Mouse (Mus musculus) splenic B cell, adult 2 months (primary cell): Measurements from ENCODE around the gene Abcb9.
"Not testable (repeated sequence)": the region's sequence is repeated elsewhere in the genome, so short reads cannot be mapped to it uniquely, and the experiment has no call there.

Source experiments
- DNase-seq: peaks from one replicate; pipeline ENCODE4 v3.0.0-alpha.2; 2011; ENCODE audit warnings: low read depth, low spot score
- H3K27me3 ChIP-seq: 2 replicates; pipeline ENCODE4 v1.6.1; 2012; ENCODE audit warnings: mild to moderate bottlenecking, low read length, moderate library complexity, mixed read lengths; ENCODE audit not compliant: control insufficient read depth, poor library complexity, insufficient read depth, severe bottlenecking
- H3K36me3 ChIP-seq: 2 replicates; pipeline ENCODE4 v1.6.1; 2012; ENCODE audit warnings: mild to moderate bottlenecking, low read length, moderate library complexity, mixed read lengths; ENCODE audit not compliant: control insufficient read depth, poor library complexity, insufficient read depth, severe bottlenecking

Gene Abcb9

DNA sequence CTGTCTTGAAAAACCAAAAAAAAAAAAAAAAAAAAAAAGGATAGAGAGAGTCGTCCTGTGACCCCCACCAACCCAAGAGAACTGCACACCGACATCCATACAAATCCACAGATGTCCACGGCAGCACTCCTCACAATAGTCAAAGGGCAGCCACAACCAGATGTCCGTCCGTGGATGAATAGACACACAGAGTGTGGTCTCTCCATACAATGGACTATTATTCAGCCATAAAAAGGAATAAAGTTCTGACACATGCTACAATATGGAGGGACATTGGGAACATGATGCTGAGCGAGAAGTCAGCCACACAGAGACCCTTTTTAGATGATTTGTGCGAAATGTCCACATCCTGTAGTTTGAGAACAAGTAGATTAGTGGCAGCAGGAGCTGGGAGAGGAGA is 36.8 kb downstream of the Abcb9 start:
- H3K27me3 ChIP-seq = no peaks in the 10 kb centered on the region
- no peaks in the 10 kb centered on the region for H3K36me3 ChIP-seq
- no peak for DNase-seq

DNA sequence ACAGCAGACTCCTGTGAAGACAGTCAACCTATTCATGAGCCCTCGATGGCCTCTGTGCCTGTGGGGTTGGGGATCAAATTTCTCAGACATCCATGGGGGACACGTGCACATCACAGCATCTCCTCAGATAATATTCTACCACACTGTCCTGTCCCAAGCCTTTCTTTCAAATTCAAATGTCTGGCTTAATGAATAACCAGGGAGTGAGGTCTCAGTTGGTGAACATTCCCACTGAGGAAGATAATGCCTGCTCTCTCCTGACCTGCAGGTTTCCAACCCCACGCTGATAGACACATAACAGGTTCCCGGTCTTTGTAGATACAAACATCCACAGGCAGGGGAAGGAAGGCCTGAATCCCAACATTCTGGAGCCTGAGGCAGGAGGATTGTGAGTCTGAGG is 38.6 kb downstream of the Abcb9 start:
- Histone ChIP-seq H3K36me3 (no peaks in the 10 kb centered on the region), H3K27me3 (no peaks in the 10 kb centered on the region)
- no peak for DNase-seq

DNA sequence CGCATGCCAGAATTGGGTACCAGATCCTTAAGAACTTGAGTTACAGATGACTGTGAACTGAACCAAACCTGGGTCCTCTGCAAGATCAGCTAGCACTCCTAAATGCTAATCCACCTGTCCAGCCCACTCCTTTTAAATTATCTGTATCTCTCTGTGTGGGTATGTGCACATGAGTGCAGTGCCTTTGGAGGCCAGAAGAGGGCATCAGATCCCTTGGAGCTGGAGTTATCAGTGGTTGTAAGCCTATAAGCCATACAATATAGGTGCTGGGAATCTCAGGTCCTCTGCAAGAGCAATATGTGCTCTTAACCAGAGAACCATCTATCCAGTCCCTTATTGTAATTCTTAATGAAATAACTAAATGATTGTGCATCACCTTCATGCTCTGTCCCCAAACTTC is 39.4 kb downstream of the Abcb9 start:
- Histone ChIP-seq H3K36me3 (no peaks in the 10 kb centered on the region), H3K27me3 (no peaks in the 10 kb centered on the region)
- DNase-seq = peak; percentile 36

DNA sequence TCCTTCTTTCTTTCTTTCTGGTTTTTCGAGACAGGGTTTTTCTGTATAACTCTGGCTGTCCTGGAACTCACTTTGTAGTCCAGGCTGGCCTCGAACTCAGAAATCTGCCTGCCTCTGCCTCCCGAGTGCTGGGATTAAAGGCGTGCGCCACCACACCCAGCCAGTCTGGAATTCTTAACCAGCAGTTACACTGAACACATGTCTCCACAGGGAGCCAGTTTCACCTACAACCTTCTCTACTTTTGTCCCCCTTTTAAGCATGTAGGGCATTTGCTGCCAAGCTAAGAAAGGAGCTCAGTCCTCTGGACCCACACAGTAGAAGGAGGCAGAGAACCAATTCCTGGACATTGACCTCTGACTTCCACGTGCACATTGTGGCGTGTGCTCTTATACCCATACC is 43.0 kb downstream of the Abcb9 start:
- not testable (repeated sequence) for H3K36me3 ChIP-seq, DNase-seq, H3K27me3 ChIP-seq

DNA sequence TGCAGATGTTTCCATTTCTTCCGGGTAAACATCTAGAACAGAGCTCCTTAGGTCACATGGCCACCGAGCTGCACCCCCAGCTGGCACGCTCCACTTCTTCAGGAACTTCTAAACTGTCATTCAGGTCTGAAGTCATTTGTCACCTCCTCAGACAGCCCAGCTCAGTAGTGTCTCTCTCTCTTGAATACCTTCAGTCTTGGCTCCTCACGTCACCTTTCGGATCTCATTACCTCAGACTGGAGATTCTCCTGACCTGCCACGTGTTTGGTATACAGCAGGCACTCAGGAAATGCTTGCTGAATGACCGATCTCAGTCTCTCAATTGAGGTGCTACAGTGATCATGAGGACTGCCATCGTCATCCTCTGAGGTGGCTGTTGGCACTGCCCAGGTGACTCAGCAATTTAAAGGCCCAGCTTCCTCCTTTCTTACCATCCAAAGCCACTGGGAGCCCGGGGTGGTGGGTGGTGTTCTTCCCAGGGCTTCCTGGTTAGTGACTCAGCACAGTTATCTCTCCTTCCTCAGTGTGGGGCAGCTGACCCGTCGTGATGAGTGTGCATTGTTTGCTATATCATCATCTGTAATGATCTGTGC is 43.6 kb downstream of the Abcb9 start:
- Histone ChIP-seq H3K27me3 (no peaks in the 10 kb centered on the region), H3K36me3 (no peaks in the 10 kb centered on the region)
- DNase-seq = peak; percentile 78

DNA sequence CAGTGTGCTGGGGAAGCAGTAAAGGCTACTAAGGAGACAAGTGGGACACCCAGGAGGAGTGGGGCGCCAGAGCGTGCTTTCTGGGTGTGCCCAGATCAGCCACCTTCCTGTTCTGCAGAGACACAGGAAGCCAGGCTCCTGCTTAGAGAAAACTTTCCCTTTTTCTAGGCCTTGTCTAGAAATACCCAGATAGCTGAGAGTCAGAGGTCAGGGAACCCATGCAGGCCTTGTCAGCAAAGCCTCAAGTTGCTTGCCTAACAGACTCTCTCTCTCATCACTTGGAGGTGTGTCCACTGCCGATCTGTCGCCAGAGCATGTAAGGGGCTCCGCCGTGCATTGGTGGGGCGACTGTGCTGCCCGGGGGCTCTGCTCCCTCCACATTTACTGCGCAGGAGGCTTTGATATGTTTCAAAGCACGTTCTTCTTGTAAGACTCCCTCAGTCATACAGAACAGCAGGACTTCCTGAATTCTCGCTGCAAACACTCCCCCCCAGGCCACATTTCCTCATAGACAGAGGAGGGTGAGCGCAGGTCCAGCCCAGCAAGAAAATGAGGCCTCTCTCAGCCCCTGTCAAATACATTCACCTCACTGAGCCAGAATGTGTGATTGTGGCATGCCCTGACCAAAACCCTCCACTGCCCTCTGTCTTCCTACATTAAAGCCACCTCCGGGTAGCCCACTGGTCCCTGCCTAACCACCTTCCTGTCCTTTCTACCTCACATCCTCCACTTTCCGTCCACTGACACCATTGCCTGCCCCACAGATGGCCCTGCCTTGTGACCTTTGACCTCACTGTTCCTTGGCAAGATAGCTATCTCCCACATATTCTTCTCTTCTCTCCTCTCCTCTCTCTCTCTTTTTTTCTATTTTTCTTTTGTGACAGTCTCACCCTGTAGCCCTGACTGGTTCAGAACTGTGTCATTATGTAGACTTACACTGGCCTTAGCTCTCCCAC is 45.2 kb downstream of the Abcb9 start:
- no peaks in the 10 kb centered on the region for H3K27me3 ChIP-seq
- peak; percentile 69 for DNase-seq
- no peaks in the 10 kb centered on the region for H3K36me3 ChIP-seq

DNA sequence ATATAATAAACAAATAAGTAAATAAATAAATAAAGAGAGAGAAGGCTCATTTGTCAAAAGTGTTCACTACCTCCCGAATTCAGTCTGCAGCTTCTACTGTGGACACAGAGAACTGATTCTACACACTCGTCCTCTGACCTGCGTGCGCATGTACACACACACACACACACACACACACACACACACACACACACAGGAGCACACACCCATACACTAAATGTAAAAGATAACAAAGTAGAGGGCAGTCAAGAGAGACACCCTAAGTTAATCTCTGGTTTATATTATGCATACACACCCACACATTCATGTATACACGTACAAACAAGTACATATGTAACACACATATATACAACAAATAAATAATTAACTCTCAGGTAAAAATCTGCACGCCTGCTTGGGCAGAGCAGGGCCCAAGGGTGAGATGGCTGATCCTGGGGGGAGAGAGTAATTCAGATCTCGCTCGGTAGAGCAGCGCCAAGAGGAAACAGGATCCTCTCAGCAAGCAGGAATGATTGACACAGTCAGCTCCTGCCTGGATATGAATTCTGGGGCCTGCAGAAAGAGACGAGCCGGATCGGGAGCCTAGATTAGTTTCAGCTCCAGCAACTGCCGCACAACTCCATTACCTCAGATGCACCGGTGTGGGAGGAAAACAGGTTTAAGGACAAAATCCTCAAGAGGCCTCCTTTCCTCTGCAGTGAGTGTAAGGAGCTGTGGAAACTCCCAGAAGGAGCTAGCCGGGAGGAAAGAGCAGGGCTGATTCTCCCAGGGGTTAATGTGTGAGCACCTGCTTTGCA is 46.2 kb downstream of the Abcb9 start:
- no peaks in the 10 kb centered on the region; the same call in 1 of the 2 replicates for H3K27me3 ChIP-seq
- no peak for DNase-seq
- H3K36me3 ChIP-seq = no peaks in the 10 kb centered on the region

DNA sequence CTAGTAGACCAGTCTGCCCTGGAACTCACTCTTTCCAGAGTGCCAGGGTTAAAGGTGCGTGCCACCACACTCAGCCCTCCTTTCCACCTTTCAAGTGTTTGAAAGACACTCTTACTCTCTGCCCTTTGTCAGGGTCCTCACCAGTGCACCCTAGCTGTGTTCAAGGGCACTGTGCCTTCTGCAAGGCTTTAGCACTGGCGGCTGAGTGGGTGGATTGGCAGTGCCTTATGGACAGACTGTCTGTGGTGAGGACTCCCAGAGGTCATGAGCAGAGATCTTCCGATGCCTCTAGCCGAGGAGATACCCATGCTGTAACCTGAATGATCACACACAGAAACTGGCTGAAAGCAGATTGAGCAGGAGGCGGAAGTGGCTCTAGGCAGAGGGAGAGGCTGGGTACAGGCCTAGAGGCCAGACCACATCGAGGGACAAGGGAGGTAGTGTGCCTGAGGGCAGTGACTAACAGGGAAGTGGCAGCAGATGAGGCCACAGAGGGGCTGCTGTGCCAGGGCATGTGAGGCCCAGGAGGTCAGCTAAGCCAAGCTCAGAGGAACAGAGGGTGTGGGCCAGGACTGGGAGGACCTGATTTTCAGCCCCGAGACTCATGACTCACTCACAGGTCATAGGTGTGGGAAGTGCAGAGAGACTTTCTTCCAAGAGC is 48.7 kb downstream of the Abcb9 start:
- no peak for DNase-seq
- Histone ChIP-seq H3K27me3 (no peaks in the 10 kb centered on the region; the same call in 1 of the 2 replicates), H3K36me3 (no peaks in the 10 kb centered on the region)

DNA sequence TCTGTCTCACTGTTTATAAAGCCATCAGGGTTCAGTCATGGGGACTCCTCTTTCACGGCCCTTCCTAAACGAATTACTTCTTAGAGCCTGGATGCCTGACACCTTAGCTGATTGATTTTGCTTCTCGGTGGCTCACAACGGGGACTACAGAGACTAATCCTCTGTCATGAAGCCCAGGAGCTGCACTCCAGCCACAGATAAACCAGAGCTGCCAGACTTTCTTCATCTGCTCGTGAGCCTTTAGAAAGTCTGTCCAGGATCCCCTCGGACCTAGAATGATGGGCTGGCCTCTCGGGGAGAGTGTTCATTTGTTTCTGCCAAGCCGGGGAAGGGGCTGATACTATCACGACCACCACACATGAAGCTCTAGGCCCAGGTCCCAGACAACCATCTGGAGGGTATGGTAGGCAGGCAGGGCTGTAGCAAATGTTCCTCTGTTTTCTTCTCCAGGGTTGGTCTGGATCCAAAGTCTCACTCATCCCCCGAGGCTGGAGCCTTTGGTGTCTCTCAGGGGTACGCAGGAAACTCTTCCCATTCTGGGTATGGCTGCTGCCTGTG is 50.1 kb downstream of the Abcb9 start:
- no peak for DNase-seq
- Histone ChIP-seq H3K36me3 (no peaks in the 10 kb centered on the region), H3K27me3 (no peaks in the 10 kb centered on the region; the same call in 1 of the 2 replicates)

DNA sequence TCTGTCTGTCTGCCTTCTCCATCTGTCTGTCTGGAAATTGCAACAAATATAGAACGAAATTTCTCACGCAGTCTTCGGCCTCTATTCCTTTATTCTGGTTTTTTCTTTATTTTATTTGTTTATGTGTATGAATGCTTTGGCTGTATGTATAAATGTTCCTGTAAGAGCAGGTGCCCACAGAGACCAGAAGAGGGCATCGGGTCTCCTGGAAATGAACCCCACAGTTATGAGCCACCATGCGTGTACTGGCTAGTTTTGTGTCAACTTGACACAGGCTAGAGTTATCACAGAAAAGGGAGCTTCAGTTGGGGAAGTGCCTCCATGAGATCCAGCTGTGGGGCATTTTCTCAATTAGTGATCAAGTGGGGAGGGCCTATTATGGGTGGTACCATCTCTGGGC is 51.6 kb downstream of the Abcb9 start:
- Histone ChIP-seq H3K36me3 (no peaks in the 10 kb centered on the region), H3K27me3 (no peaks in the 10 kb centered on the region; the same call in 1 of the 2 replicates)
- DNase-seq = no peak

DNA sequence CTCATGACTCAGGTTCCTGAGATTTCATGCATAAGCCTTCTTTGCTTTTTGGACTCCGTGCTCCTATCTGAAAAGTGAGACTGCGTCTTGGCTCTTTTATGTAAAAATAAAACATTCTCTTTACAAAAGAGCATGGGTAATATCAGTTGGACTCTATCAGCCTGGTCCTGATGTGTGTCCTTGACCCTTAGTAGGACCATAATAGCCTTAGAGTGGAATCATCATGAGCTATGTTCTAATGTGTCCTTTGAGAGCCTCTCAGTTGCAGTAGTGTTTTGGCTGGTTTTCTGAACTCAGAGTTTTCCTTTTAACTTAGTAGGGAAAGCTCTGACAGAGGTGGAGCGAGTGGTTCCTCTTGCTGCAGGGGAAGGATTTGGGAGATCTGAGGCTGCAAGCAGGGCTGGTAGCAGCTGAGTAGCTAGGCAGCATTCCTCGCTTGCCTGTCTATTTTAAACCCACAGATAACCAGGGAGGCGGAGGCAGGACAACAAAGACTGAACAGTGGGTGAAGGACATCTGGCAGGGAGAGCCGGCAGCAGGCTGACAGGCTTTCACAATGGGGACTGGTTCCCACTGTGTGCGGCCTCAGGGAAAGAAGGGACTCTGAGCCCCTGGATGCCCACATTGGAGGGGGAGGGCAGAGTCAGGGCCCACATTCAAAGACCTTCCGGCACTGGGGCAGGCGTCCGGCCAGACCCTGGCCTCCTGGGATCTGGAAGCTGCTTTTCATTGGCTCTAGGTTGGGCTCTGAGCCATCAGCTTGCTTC is 52.2 kb downstream of the Abcb9 start:
- Histone ChIP-seq H3K27me3 (no peaks in the 10 kb centered on the region; the same call in 1 of the 2 replicates), H3K36me3 (no peaks in the 10 kb centered on the region)
- no peak for DNase-seq

DNA sequence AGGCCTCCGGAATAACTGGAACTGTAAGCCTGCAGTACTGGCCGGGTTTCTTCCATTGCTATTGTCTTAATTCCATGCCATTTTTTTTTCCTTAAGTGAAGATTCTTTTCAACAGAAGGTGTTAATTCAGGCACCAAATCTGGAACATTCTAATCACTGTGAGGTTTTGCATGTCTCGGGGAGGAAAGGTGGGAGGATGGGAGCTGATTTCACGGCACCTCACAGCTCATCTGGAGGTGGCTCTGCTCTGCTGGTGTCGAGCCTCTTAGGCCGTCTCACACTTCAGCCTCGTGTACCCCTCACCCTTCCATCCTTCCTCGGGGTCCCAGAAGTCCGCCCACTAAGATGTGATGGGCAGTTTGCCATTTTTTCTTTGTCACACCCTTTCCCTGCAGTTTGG is 54.5 kb downstream of the Abcb9 start:
- Histone ChIP-seq H3K27me3 (no peaks in the 10 kb centered on the region; the same call in 1 of the 2 replicates), H3K36me3 (no peaks in the 10 kb centered on the region)
- DNase-seq = no peak

DNA sequence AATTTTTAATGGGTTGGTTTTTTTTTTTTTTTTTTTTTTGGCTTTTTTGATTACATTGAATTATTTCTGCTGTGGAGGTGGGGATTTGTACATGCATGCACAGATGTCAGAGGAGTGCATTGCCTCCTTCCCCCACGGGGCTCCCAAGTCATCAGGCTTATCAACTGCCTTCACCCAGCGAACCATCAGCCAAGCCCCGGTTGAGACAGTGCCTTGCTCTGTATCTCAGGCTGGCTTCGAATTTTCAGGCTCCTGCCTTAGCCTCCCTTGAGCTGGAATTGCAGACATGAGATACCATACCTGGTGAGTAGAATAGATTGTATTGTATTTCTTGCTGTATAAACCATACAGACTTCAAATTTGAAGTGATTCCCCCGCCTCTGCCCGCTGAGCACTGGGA is 56.0 kb downstream of the Abcb9 start:
- no peak for DNase-seq
- Histone ChIP-seq H3K36me3 (no peaks in the 10 kb centered on the region), H3K27me3 (no peaks in the 10 kb centered on the region)

DNA sequence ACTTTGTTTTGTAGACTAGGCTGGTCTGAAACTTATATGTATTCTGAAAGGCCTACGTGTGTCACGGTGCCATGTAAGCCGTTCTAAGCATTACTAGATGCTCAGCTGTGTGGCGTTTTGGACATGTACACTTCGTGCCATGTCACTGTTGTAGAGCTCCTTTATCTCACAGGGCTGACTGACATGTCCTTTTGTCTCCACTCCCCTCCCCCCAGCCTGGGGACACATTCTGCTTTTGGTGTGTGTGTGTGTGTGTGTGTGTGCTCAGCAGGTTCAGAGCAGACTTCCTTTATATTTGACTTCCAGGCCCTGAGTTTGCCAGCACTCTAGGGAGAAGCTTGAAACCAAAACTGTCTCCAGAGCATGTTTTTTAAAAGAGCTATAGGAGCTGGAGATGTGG is 58.8 kb downstream of the Abcb9 start:
- no peaks in the 10 kb centered on the region for H3K36me3 ChIP-seq
- H3K27me3 ChIP-seq = no peaks in the 10 kb centered on the region
- peak; percentile 47 for DNase-seq
